Mouse (Mus musculus): Measurements from ENCODE around the gene Fut1. TPM values are rescaled to one million over a fixed set of nuclear protein-coding genes. Genes with fewer than 3 reads are reported as not detected.

The Fut1 gene
- polyA plus RNA-seq (2015; fragmentation: Nextera tagmentation; extraction: Ambion mirVana): not detected in 2 replicates

- Histone ChIP-seq H3K9me3 (no peaks in the 10 kb centered on the region), H3K27ac (replicated peaks) (no peak within 1 kb of the TSS), H3K27me3 (replicated peaks) (peaks cover 58% of the 10 kb centered on the region), H3K9ac (no peak within 1 kb of the TSS; the same call in 1 of the 2 replicates), H3K36me3 (no peaks in the 10 kb centered on the region), H3K4me1 (peaks cover 16% of the 10 kb centered on the region), H3K4me3 (peak within 1 kb of the TSS; percentile 13), H3K4me2 (peak within 1 kb of the TSS; percentile 46)
- ATAC-seq (ENCODE audit: extremely low read depth, insufficient number of reproducible peaks, low FRiP score, low TSS enrichment): no peak
- WGBS: 8% methylated on average over 31 of the region's 31 CpGs
These were observed at the start of gene Fut1 for GRCm38 (mm10) chr7:45617042-45617695. TSS of gene Fut1 (plus strand) at chr7:45617289.

GRCm38 (mm10) chr7:45567780-45568516 is 49.1 kb upstream of the Fut1 start:
- peaks cover 42% of the 10 kb centered on the region for H3K4me1 ChIP-seq

GRCm38 (mm10) chr7:45568601-45569473 is 48.3 kb upstream of the Fut1 start:
- Histone ChIP-seq H3K36me3 (0 out of 2 replicates have a peak, but pooled peaks cover 2% of the 10 kb centered on the region), H3K27me3 (replicated peaks) (no peaks in the 10 kb centered on the region), H3K9ac (peak overlapping the region; percentile 61), H3K4me1 (peaks cover 42% of the 10 kb centered on the region), H3K27ac (replicated peaks) (peak overlapping the region; percentile 89), H3K4me3 (peak overlapping the region; percentile 56), H3K4me2 (peak overlapping the region; percentile 77), H3K9me3 (no peaks in the 10 kb centered on the region)
- WGBS: 66% methylated on average over 10 of the region's 10 CpGs
- ATAC-seq (ENCODE audit: extremely low read depth, insufficient number of reproducible peaks, low FRiP score, low TSS enrichment): no peak

More at GRCm38 (mm10) chr7:45567780-45568516, 49.1 kb upstream of the Fut1 start:
- peak overlapping the region; percentile 89 for H3K27ac ChIP-seq (replicated peaks)
- WGBS: under 1% methylated on average over 24 of the region's 24 CpGs
- H3K9ac ChIP-seq: peak overlapping the region; percentile 79
- H3K4me3 ChIP-seq: peak overlapping the region; percentile 56
- peak; percentile 94 for ATAC-seq (ENCODE audit: extremely low read depth, insufficient number of reproducible peaks, low FRiP score, low TSS enrichment)
- H3K9me3 ChIP-seq: no peaks in the 10 kb centered on the region
- peak overlapping the region; percentile 77 for H3K4me2 ChIP-seq
- H3K36me3 ChIP-seq: no peaks in the 10 kb centered on the region
- H3K27me3 ChIP-seq (replicated peaks): no peaks in the 10 kb centered on the region

- ATAC-seq (ENCODE audit: extremely low read depth, insufficient number of reproducible peaks, low FRiP score, low TSS enrichment): peak; percentile 49
- H3K9ac ChIP-seq: peak within 1 kb of the TSS; percentile 92
- 0 out of 2 replicates have a peak, but pooled peaks cover 4% of the 10 kb centered on the region for H3K36me3 ChIP-seq
- H3K4me2 ChIP-seq: peak within 1 kb of the TSS; percentile 87
- H3K27me3 ChIP-seq (replicated peaks): no peaks in the 10 kb centered on the region
- peak within 1 kb of the TSS; percentile 89 for H3K27ac ChIP-seq (replicated peaks)
- H3K4me3 ChIP-seq: peak within 1 kb of the TSS; percentile 74
- H3K9me3 ChIP-seq: no peaks in the 10 kb centered on the region
- WGBS: under 1% methylated on average over 42 of the region's 42 CpGs
- peaks cover 51% of the 10 kb centered on the region for H3K4me1 ChIP-seq
These were observed 46.9 kb upstream of the Fut1 start, which contains the start of gene Bcat2 for GRCm38 (mm10) chr7:45570103-45570741. TSS of gene Bcat2 (plus strand) at chr7:45570153.

GRCm38 (mm10) chr7:45571966-45572365 is 45.1 kb upstream of the Fut1 start:
- WGBS: 45% methylated on average over 1 of the region's 1 CpGs
- Histone ChIP-seq H3K4me3 (0 out of 2 replicates have a peak overlapping the region, but pooled peaks have one; percentile 74), H3K4me2 (peak overlapping the region; percentile 87), H3K9me3 (no peaks in the 10 kb centered on the region), H3K27me3 (replicated peaks) (no peaks in the 10 kb centered on the region), H3K9ac (no peak overlapping the region), H3K4me1 (peaks cover 51% of the 10 kb centered on the region), H3K27ac (replicated peaks) (no peak overlapping the region; the same call in 1 of the 2 replicates), H3K36me3 (peaks cover 18% of the 10 kb centered on the region)
- ATAC-seq (ENCODE audit: extremely low read depth, insufficient number of reproducible peaks, low FRiP score, low TSS enrichment): no peak

- H3K4me3 ChIP-seq: no peak overlapping the region
- H3K9ac ChIP-seq: peak overlapping the region; percentile 50; the same call in 1 of the 2 replicates
- ATAC-seq (ENCODE audit: extremely low read depth, insufficient number of reproducible peaks, low FRiP score, low TSS enrichment): no peak
- peaks cover 36% of the 10 kb centered on the region for H3K4me1 ChIP-seq
- H3K27ac ChIP-seq (replicated peaks): no peak overlapping the region
- no peaks in the 10 kb centered on the region for H3K9me3 ChIP-seq
- WGBS: 75% methylated on average over 8 of the region's 8 CpGs
- no peaks in the 10 kb centered on the region for H3K27me3 ChIP-seq (replicated peaks)
- H3K36me3 ChIP-seq: peaks cover 38% of the 10 kb centered on the region
- no peak overlapping the region for H3K4me2 ChIP-seq
These were observed 43.1 kb upstream of the Fut1 start for GRCm38 (mm10) chr7:45573954-45574353.

GRCm38 (mm10) chr7:45574472-45575379 is 42.4 kb upstream of the Fut1 start:
- WGBS: 77% methylated on average over 15 of the region's 15 CpGs
- Histone ChIP-seq H3K4me3 (no peak overlapping the region), H3K27me3 (replicated peaks) (no peaks in the 10 kb centered on the region), H3K9me3 (no peaks in the 10 kb centered on the region), H3K4me1 (peaks cover 28% of the 10 kb centered on the region), H3K36me3 (peaks cover 41% of the 10 kb centered on the region), H3K4me2 (no peak overlapping the region), H3K9ac (peak overlapping the region; percentile 50; the same call in 1 of the 2 replicates), H3K27ac (replicated peaks) (no peak overlapping the region)
- no peak for ATAC-seq (ENCODE audit: extremely low read depth, insufficient number of reproducible peaks, low FRiP score, low TSS enrichment)

- Histone ChIP-seq H3K27ac (replicated peaks) (no peak overlapping the region), H3K4me2 (no peak overlapping the region), H3K27me3 (replicated peaks) (no peaks in the 10 kb centered on the region), H3K9me3 (no peaks in the 10 kb centered on the region), H3K9ac (no peak overlapping the region), H3K36me3 (peaks cover 67% of the 10 kb centered on the region), H3K4me3 (no peak overlapping the region), H3K4me1 (peaks cover 9% of the 10 kb centered on the region; the same call in 1 of the 2 replicates)
- no peak for ATAC-seq (ENCODE audit: extremely low read depth, insufficient number of reproducible peaks, low FRiP score, low TSS enrichment)
- 87% methylated on average over 6 of the region's 6 CpGs for WGBS
These were observed 31.2 kb upstream of the Fut1 start for GRCm38 (mm10) chr7:45585923-45586322.

- 91% methylated on average over 23 of the region's 23 CpGs for WGBS
- Histone ChIP-seq H3K36me3 (peaks cover 49% of the 10 kb centered on the region), H3K27ac (replicated peaks) (no peak overlapping the region), H3K27me3 (replicated peaks) (no peaks in the 10 kb centered on the region), H3K4me1 (peaks cover 9% of the 10 kb centered on the region; the same call in 1 of the 2 replicates), H3K4me3 (no peak overlapping the region), H3K9ac (no peak overlapping the region), H3K4me2 (no peak overlapping the region), H3K9me3 (no peaks in the 10 kb centered on the region)
- ATAC-seq (ENCODE audit: extremely low read depth, insufficient number of reproducible peaks, low FRiP score, low TSS enrichment): no peak
These were observed 29.2 kb upstream of the Fut1 start for GRCm38 (mm10) chr7:45587631-45588592.
